Mouse (Mus musculus) forebrain, embryonic 16.5 days (tissue): ENCODE results near the gene Rora. TPM values are rescaled to one million over a fixed set of nuclear protein-coding genes. Genes with fewer than 3 reads are reported as not detected.

Experiments used
- ATAC-seq: fragments of 200-750 bp; cut with Nextera tagmentation; 2 replicates; pipeline ENCODE4 v1.8.0; 2017; ENCODE audit warnings: mild to moderate bottlenecking, moderate library complexity
- H3K27ac ChIP-seq: fragments of 300-500 bp; sonication (generic); 2 replicates; pipeline ENCODE4 v1.5.1; 2014; ENCODE audit warnings: low read length, control low read depth
- H3K27me3 ChIP-seq: fragments of 300-500 bp; sonication (generic); replicated peaks from 2 replicates; pipeline ENCODE4 v1.6.1; 2014; ENCODE audit warnings: low read length; ENCODE audit not compliant: control insufficient read depth, insufficient read depth
- H3K36me3 ChIP-seq: fragments of 300-500 bp; sonication (generic); 2 replicates; pipeline ENCODE4 v1.6.1; 2014; ENCODE audit not compliant: control insufficient read depth, insufficient read depth
- H3K4me1 ChIP-seq: fragments of 300-500 bp; sonication (generic); replicated peaks from 2 replicates; pipeline ENCODE4 v1.6.1; 2014; ENCODE audit warnings: low read length; ENCODE audit not compliant: control insufficient read depth, insufficient read depth
- H3K4me2 ChIP-seq: fragments of 300-500 bp; sonication (generic); 2 replicates; pipeline ENCODE4 v1.6.1; 2014; ENCODE audit warnings: mild to moderate bottlenecking, low read length, control low read depth
- H3K4me3 ChIP-seq: fragments of 300-500 bp; sonication (generic); replicated peaks from 2 replicates; pipeline ENCODE4 v1.5.1; 2014; ENCODE audit warnings: mild to moderate bottlenecking, low read length, control low read depth
- H3K9ac ChIP-seq: fragments of 300-500 bp; sonication (generic); replicated peaks from 2 replicates; pipeline ENCODE4 v1.6.1; 2014; ENCODE audit warnings: low read depth, low read length, control low read depth
- H3K9me3 ChIP-seq: fragments of 300-500 bp; sonication (generic); 2 replicates; pipeline ENCODE4 v1.6.1; 2016; ENCODE audit warnings: low read length; ENCODE audit not compliant: control insufficient read depth
- WGBS: fragments of 180-500 bp; shearing (Covaris S2); extraction: QIAGEN DNeasy Blood & Tissue Kit; methylation state at CpG from one replicate; pipeline ENCODE4 v1.1.7; 2014; 5-methylcytosine and 5-hydroxymethylcytosine counted together
- polyA plus RNA-seq: library from polyadenylated mRNA; unstranded; fragments of >200 nt; fragmentation: Nextera tagmentation; extraction: Ambion mirVana; gene quantifications from 2 replicates; pipeline ENCODE4 v1.2.1, GENCODE M21; 2015

The Rora gene
- polyA plus RNA-seq, 1 experiment from 2014 or later, result 7.9 TPM

DNA sequence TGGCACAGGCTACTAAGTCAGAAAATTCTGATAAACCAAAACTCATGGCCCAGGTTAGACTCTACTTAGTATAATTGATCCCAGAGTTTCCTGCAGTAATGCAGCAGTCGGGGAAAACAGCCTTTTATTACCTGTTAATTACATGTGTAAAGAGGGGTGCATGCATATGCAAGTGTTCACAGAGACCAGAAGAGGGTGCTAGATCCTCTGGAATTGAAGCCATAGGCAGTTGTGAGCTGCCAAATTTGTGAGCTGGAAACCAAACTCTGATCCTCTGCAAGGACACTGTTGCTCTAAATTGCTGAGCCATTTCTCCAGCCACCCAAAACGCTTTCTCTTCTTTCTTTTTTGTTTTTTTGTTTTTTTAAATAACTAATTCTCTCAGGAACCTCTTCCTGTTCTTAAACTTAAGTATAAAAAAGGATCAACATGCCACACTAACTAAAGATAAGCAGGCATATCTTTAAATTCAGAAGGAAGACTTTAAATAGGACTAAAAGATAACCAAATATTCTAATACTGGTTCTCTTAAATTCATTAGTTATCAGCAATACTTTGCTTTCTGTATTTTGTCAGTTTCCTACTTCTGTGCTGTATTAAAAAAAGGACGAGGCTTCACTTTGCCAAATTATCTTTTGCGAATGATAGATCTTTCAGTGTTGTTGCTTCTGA lies 723.5 kb downstream of the Rora start:
- Histone ChIP-seq H3K4me2 (no peak overlapping the region), H3K4me3 (no peak overlapping the region), H3K27ac (no peak overlapping the region), H3K36me3 (no peaks in the 10 kb centered on the region), H3K9ac (no peak overlapping the region), H3K9me3 (no peaks in the 10 kb centered on the region), H3K27me3 (no peaks in the 10 kb centered on the region), H3K4me1 (no peaks in the 10 kb centered on the region; the same call in 1 of the 2 replicates)
- WGBS, result 85% methylated on average over 4 of the region's 4 CpGs
- ATAC-seq, result no peak

DNA sequence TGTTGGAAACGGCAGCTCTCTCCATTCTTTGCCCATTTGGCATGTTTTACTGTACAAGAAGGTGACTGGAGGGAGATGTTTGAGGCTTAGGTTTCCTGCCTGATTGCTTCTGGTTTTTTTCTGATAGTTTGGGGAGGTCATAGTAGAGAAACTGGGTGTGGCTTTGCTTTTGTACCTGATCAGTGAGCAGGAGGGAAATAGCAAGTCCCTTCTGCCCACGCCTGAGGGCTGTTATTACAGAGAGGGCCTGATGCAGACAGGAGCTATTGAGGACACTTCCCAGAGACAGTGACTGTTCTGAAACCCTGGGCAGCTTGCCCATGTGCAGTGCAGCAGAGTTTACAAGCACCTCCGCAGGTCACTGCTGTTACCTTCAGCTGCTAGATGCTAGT lies 724.1 kb downstream of the Rora start:
- H3K27me3 ChIP-seq, result no peaks in the 10 kb centered on the region
- H3K9ac ChIP-seq, result no peak overlapping the region
- H3K4me1 ChIP-seq, result no peaks in the 10 kb centered on the region; the same call in 1 of the 2 replicates
- no peaks in the 10 kb centered on the region for H3K36me3 ChIP-seq
- no peak overlapping the region for H3K4me3 ChIP-seq
- H3K9me3 ChIP-seq, result no peaks in the 10 kb centered on the region
- no peak overlapping the region for H3K27ac ChIP-seq
- ATAC-seq, result no peak
- WGBS, result 92% methylated on average over 3 of the region's 3 CpGs
- no peak overlapping the region for H3K4me2 ChIP-seq

DNA sequence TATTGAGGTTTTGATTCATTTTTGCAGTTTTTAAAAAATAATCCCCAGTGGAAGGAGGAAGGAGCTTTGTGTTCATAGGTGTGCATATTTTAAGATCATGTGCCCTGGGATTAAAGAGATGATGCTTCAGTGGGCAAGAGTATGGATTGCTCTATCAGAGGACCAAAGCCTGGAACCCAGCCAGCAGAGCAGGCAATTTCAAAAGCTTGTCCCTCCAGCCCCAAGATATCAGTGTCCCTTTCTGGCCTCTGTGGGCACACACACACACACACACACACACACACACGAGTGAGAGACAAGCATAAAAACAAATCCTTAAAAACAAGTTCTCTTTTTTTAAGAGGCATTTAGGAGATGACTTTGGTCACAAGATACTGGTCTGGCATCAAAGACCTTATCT lies 727.0 kb downstream of the Rora start:
- no peak overlapping the region for H3K27ac ChIP-seq
- H3K4me3 ChIP-seq, result no peak overlapping the region
- ATAC-seq, result no peak
- WGBS, result 73% methylated on average over 1 of the region's 1 CpGs
- H3K9ac ChIP-seq, result no peak overlapping the region
- H3K4me1 ChIP-seq, result no peaks in the 10 kb centered on the region
- H3K36me3 ChIP-seq, result no peaks in the 10 kb centered on the region
- no peak overlapping the region for H3K4me2 ChIP-seq
- no peaks in the 10 kb centered on the region for H3K27me3 ChIP-seq
- H3K9me3 ChIP-seq, result no peaks in the 10 kb centered on the region

DNA sequence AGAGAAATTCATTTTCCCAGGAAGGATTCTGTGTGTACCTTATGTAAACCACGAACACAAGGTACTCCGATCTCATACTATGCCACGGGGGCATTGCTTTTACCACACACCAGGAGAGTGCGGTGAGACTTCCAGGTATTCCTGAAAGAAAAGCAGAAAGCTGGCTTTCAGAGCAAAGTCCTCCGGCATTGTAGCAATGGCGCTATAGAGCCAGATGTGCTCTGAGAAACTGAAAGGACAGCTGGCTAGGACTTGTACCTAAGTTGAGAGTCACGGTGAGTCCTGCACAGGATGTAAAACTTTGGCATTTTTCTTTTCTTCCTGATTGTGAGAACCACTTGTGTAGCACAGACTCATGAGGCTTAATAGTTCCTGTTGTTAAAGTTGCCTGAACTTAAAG lies 728.2 kb downstream of the Rora start:
- H3K27ac ChIP-seq, result no peak overlapping the region
- no peak for ATAC-seq

DNA sequence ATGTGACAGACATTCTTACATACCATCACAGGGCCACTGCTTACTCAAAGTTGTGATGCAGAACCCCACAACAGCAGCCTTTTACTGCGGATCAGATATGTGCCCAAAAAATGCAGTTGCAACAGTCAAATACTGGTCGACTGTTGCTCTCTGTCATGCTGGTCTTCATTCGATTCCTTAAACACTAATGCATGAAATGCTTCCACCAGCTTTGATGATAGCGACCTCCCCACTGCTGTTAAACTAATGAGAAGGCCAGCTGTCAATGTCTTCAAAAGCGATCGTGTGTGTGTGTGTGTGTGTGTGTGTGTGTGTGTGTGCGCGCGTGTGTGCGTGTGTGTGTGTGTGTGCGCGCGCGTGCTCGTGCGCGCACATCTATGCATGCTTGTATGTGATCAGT lies 730.9 kb downstream of the Rora start:
- Histone ChIP-seq H3K27ac (no peak overlapping the region), H3K4me1 (no peaks in the 10 kb centered on the region), H3K9me3 (no peaks in the 10 kb centered on the region), H3K4me3 (no peak overlapping the region), H3K4me2 (no peak overlapping the region), H3K9ac (no peak overlapping the region), H3K27me3 (no peaks in the 10 kb centered on the region), H3K36me3 (no peaks in the 10 kb centered on the region)
- ATAC-seq, result no peak
- 92% methylated on average over 17 of the region's 17 CpGs for WGBS

More for the DNA sequence above, 728.2 kb downstream of the Rora start:
- Histone ChIP-seq H3K36me3 (no peaks in the 10 kb centered on the region), H3K9me3 (no peaks in the 10 kb centered on the region), H3K4me1 (no peaks in the 10 kb centered on the region), H3K4me3 (no peak overlapping the region), H3K27me3 (no peaks in the 10 kb centered on the region), H3K4me2 (no peak overlapping the region), H3K9ac (no peak overlapping the region)
- WGBS, result 56% methylated on average over 7 of the region's 7 CpGs

DNA sequence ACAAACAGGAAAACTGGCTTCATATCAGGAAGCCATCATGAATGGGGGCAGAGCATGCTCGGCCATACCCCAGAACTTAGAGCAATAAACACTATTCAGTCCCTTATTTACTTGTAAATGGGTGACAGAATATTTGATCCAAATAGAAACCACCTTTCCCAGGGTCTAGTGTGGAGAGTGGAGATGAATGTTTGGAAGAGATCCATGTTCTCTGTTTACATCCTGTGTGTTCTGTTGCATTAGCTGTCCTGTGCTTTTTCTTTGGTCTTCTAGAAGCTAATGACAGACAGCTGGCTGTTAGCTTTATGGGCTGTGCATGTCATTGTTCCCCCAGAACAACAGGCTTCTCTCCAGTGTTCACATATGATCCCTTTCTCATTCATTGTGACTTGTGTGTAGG lies 731.3 kb downstream of the Rora start:
- H3K9ac ChIP-seq, result no peak overlapping the region
- no peaks in the 10 kb centered on the region for H3K36me3 ChIP-seq
- H3K4me2 ChIP-seq, result no peak overlapping the region
- no peaks in the 10 kb centered on the region for H3K4me1 ChIP-seq
- ATAC-seq, result no peak
- H3K27ac ChIP-seq, result no peak overlapping the region
- H3K27me3 ChIP-seq, result no peaks in the 10 kb centered on the region
- H3K9me3 ChIP-seq, result no peaks in the 10 kb centered on the region
- H3K4me3 ChIP-seq, result no peak overlapping the region
- WGBS, result 68% methylated on average over 1 of the region's 1 CpGs

DNA sequence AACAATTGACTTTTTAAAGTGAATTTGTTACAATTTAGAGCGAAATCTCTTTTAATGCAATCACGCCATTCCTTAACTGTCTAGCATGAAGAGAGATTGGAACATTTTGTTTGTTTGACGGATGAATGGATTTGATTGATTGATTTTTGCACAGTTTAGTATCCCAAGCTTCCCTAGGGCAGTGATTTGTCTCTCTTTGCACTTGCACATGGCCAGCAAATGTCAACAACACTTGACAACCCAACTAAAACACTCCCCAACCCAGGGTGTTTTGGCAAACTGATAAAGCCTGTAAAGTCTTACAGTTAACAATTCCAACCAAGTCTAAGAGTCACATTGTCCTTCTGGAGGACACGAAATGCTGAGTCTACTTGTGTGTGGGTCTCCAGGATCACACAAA lies 733.7 kb downstream of the Rora start:
- ATAC-seq, result no peak
- no peaks in the 10 kb centered on the region for H3K36me3 ChIP-seq
- WGBS, result 92% methylated on average over 4 of the region's 4 CpGs
- H3K9ac ChIP-seq, result no peak overlapping the region
- H3K4me2 ChIP-seq, result no peak overlapping the region
- no peak overlapping the region for H3K4me3 ChIP-seq
- H3K27ac ChIP-seq, result no peak overlapping the region
- H3K4me1 ChIP-seq, result no peaks in the 10 kb centered on the region
- H3K27me3 ChIP-seq, result no peaks in the 10 kb centered on the region
- H3K9me3 ChIP-seq, result no peaks in the 10 kb centered on the region

DNA sequence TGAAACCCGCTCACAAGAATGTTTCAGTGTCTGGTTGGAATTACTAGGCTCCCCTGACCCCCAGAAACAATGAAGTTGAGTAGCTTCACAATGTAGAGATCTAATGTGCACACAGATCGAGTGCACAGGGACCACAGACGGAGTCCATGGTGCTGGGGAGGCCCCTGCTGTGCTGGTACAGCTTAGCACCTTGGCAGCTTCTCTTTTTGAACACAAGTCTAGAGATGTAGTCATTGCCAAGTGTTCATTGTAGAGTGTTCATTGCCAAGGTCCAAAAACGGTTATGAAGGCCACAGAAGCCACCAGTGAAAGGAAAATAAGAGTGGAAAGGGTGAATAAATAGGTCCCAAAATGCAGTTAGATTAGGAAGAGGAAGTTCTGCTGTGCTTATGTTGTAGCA lies 737.0 kb downstream of the Rora start:
- 70% methylated on average over 4 of the region's 4 CpGs for WGBS
- no peak overlapping the region for H3K4me2 ChIP-seq
- no peaks in the 10 kb centered on the region for H3K27me3 ChIP-seq
- H3K36me3 ChIP-seq, result no peaks in the 10 kb centered on the region
- no peak overlapping the region for H3K27ac ChIP-seq
- no peaks in the 10 kb centered on the region for H3K9me3 ChIP-seq
- no peak overlapping the region for H3K4me3 ChIP-seq
- H3K4me1 ChIP-seq, result no peaks in the 10 kb centered on the region
- no peak overlapping the region for H3K9ac ChIP-seq
- ATAC-seq, result no peak

DNA sequence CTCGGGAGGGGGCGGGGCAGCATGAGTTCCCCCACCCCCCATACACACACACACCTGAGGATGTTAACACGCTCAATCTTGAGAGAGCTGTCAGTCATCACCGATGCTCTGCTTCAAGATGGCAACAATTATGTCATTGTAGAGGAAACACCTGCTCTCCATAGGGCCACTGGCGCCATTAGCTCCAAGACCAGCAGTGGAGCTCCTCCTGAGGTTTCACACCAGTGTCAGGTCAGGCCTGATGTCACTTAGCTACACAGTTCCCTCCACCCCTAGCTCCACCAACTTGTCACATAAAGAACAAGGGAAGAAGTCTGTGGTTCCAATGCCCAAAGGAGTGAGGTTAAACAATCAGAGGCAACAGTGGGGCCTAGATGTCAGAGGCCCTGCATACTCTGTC lies 740.6 kb downstream of the Rora start:
- H3K27ac ChIP-seq, result no peak overlapping the region
- no peak overlapping the region for H3K9ac ChIP-seq
- H3K4me1 ChIP-seq, result peaks cover 11% of the 10 kb centered on the region
- no peak overlapping the region for H3K4me3 ChIP-seq
- WGBS, result 98% methylated on average over 5 of the region's 5 CpGs
- ATAC-seq, result no peak
- H3K36me3 ChIP-seq, result no peaks in the 10 kb centered on the region
- H3K9me3 ChIP-seq, result no peaks in the 10 kb centered on the region
- no peaks in the 10 kb centered on the region for H3K27me3 ChIP-seq
- H3K4me2 ChIP-seq, result no peak overlapping the region

DNA sequence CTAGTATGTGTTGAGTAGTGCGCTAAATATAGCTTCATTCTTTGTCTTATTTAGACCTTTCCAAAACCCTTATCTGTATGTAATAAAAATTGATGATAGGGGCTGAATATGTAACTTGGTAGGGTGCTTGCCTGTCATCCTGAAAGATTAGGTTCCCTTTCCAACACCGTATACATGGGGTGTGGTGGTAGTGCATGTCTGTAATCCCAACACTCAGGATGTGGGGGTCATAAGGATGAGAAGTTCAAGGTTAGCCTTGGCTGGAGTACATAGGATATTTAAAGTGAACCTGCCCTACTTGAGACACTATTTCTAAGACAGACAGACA lies 743.8 kb downstream of the Rora start:
- Histone ChIP-seq H3K36me3 (no peaks in the 10 kb centered on the region), H3K27ac (peak overlapping the region; percentile 91; the same call in 1 of the 2 replicates), H3K27me3 (no peaks in the 10 kb centered on the region), H3K9me3 (no peaks in the 10 kb centered on the region), H3K4me2 (peak overlapping the region; percentile 79), H3K4me1 (peaks cover 11% of the 10 kb centered on the region), H3K9ac (peak overlapping the region; percentile 94), H3K4me3 (peak overlapping the region; percentile 90)
- 61% methylated on average over 2 of the region's 2 CpGs for WGBS
- peak; percentile 46 for ATAC-seq
